Mouse (Mus musculus) midbrain, embryonic 16.5 days (tissue): Measurements from ENCODE around the gene Grik2. TPM values are rescaled to one million over a fixed set of nuclear protein-coding genes. Genes with fewer than 3 reads are reported as not detected.

Source experiments
- ATAC-seq: fragments of 200-750 bp; cut with Nextera tagmentation; 2 replicates; pipeline ENCODE4 v1.8.0; 2017; ENCODE audit warnings: moderate TSS enrichment
- H3K27ac ChIP-seq: fragments of 300-500 bp; sonication (generic); 2 replicates; pipeline ENCODE4 v1.5.1; 2014; ENCODE audit warnings: mild to moderate bottlenecking, low read length, mixed read lengths
- H3K27me3 ChIP-seq: fragments of 300-500 bp; sonication (generic); 2 replicates; pipeline ENCODE4 v1.6.1; 2014; ENCODE audit warnings: low read depth, low read length, mixed read lengths; ENCODE audit not compliant: control insufficient read depth, insufficient read depth
- H3K36me3 ChIP-seq: fragments of 300-500 bp; sonication (generic); 2 replicates; pipeline ENCODE4 v1.6.1; 2014; ENCODE audit warnings: mild to moderate bottlenecking, low read length, moderate library complexity, mixed read lengths; ENCODE audit not compliant: control insufficient read depth, insufficient read depth
- H3K4me1 ChIP-seq: fragments of 300-500 bp; sonication (generic); 2 replicates; pipeline ENCODE4 v1.6.1; 2014; ENCODE audit warnings: mild to moderate bottlenecking, low read length, mixed read lengths; ENCODE audit not compliant: control insufficient read depth, insufficient read depth
- H3K4me2 ChIP-seq: fragments of 300-500 bp; sonication (generic); 2 replicates; pipeline ENCODE4 v1.6.1; 2014; ENCODE audit warnings: mild to moderate bottlenecking, low read length, mixed read lengths
- H3K4me3 ChIP-seq: fragments of 300-500 bp; sonication (generic); 2 replicates; pipeline ENCODE4 v1.5.1; 2014; ENCODE audit warnings: low read depth, mild to moderate bottlenecking, low read length, moderate library complexity, mixed read lengths
- H3K9ac ChIP-seq: fragments of 300-500 bp; sonication (generic); 2 replicates; pipeline ENCODE4 v1.6.1; 2014; ENCODE audit warnings: low read depth, low read length, mixed read lengths
- H3K9me3 ChIP-seq: fragments of 300-500 bp; sonication (generic); replicated peaks from 2 replicates; pipeline ENCODE4 v1.6.1; 2014; ENCODE audit warnings: mild to moderate bottlenecking, low read length, mixed read lengths; ENCODE audit not compliant: control insufficient read depth, poor library complexity, severe bottlenecking
- polyA plus RNA-seq: library from polyadenylated mRNA; unstranded; fragments of >200 nt; fragmentation: Nextera tagmentation; extraction: Ambion mirVana; gene quantifications from 2 replicates; pipeline ENCODE4 v1.2.1, GENCODE M21; 2015

Gene Grik2
- polyA plus RNA-seq, 1 experiment from 2014 or later: 35.4 TPM

- no peak overlapping the region for H3K27ac ChIP-seq
- no peaks in the 10 kb centered on the region for H3K36me3 ChIP-seq
- no peaks in the 10 kb centered on the region for H3K27me3 ChIP-seq
- H3K4me1 ChIP-seq: no peaks in the 10 kb centered on the region
- no peaks in the 10 kb centered on the region for H3K9me3 ChIP-seq
- no peak overlapping the region for H3K9ac ChIP-seq
- ATAC-seq: no peak
- no peak overlapping the region for H3K4me3 ChIP-seq
- H3K4me2 ChIP-seq: no peak overlapping the region
Observed at GRCm38 (mm10) chr10:49049391-49049790, 739.2 kb downstream of the Grik2 start.
